Mouse (Mus musculus): ENCODE measurements around the gene Ppp2r5d. TPM values are rescaled to one million over a fixed set of nuclear protein-coding genes. Genes with fewer than 3 reads are reported as not detected.

The Ppp2r5d gene
- polyA plus RNA-seq (2015; fragmentation: Nextera tagmentation; extraction: Ambion mirVana), result 94.0 and 103 TPM in 2 replicates

- WGBS, result 1% methylated on average over 48 of the region's 48 CpGs
- Histone ChIP-seq H3K4me2 (replicated peaks) (peak within 1 kb of the TSS; percentile 89), H3K4me1 (peaks cover 33% of the 10 kb centered on the region)
These were observed at the start of gene Ppp2r5d for GRCm38 (mm10) chr17:46704887-46705835. Gene Ppp2r5d, minus strand, starts transcription at chr17:46705111.

GRCm38 (mm10) chr17:46751794-46752556 lies 47.1 kb upstream of the Ppp2r5d start, which contains the start of gene Cnpy3:
Gene Cnpy3, minus strand, starts transcription at chr17:46752214.
- no peaks in the 10 kb centered on the region for H3K9me3 ChIP-seq
- H3K27me3 ChIP-seq, result no peaks in the 10 kb centered on the region
- H3K4me1 ChIP-seq, result peaks cover 24% of the 10 kb centered on the region
- peaks cover 15% of the 10 kb centered on the region for H3K36me3 ChIP-seq
- peak within 1 kb of the TSS; percentile 75 for H3K4me2 ChIP-seq (replicated peaks)
- peak within 1 kb of the TSS; percentile 69 for H3K4me3 ChIP-seq
- peak within 1 kb of the TSS; percentile 78 for H3K9ac ChIP-seq
- under 1% methylated on average over 55 of the region's 58 CpGs for WGBS
- peak within 1 kb of the TSS; percentile 87 for H3K27ac ChIP-seq
- peak; percentile 99 for ATAC-seq (ENCODE audit: low FRiP score, low read depth)

More at GRCm38 (mm10) chr17:46704887-46705835, at the start of gene Ppp2r5d:
- peak within 1 kb of the TSS; percentile 96 for H3K9ac ChIP-seq
- H3K27ac ChIP-seq, result peak within 1 kb of the TSS; percentile 93
- H3K27me3 ChIP-seq, result no peaks in the 10 kb centered on the region
- no peaks in the 10 kb centered on the region for H3K9me3 ChIP-seq
- peak; percentile 97 for ATAC-seq (ENCODE audit: low FRiP score, low read depth)
- H3K4me3 ChIP-seq, result peak within 1 kb of the TSS; percentile 90
- H3K36me3 ChIP-seq, result 0 out of 2 replicates have a peak, but pooled peaks cover 7% of the 10 kb centered on the region

GRCm38 (mm10) chr17:46751056-46751793 lies 46.3 kb upstream of the Ppp2r5d start:
- 13% methylated on average over 16 of the region's 16 CpGs for WGBS
- H3K4me3 ChIP-seq, result peak overlapping the region; percentile 69
- peaks cover 17% of the 10 kb centered on the region for H3K4me1 ChIP-seq
- H3K27me3 ChIP-seq, result no peaks in the 10 kb centered on the region
- H3K36me3 ChIP-seq, result peaks cover 23% of the 10 kb centered on the region
- peak overlapping the region; percentile 78 for H3K9ac ChIP-seq
- peak overlapping the region; percentile 75 for H3K4me2 ChIP-seq (replicated peaks)
- H3K9me3 ChIP-seq, result no peaks in the 10 kb centered on the region
- no peak; the same call in 1 of the 2 replicates for ATAC-seq (ENCODE audit: low FRiP score, low read depth)
- peak overlapping the region; percentile 87 for H3K27ac ChIP-seq

- peaks cover 17% of the 10 kb centered on the region for H3K4me1 ChIP-seq
- H3K4me2 ChIP-seq (replicated peaks), result peak overlapping the region; percentile 75
- H3K9me3 ChIP-seq, result no peaks in the 10 kb centered on the region
- H3K4me3 ChIP-seq, result peak overlapping the region; percentile 69
- H3K9ac ChIP-seq, result peak overlapping the region; percentile 78
- peak overlapping the region; percentile 87; the same call in 1 of the 2 replicates for H3K27ac ChIP-seq
- H3K27me3 ChIP-seq, result no peaks in the 10 kb centered on the region
- WGBS, result 80% methylated on average over 4 of the region's 4 CpGs
- H3K36me3 ChIP-seq, result peaks cover 29% of the 10 kb centered on the region
- ATAC-seq (ENCODE audit: low FRiP score, low read depth), result no peak
These were observed 45.7 kb upstream of the Ppp2r5d start for GRCm38 (mm10) chr17:46750580-46750979.

GRCm38 (mm10) chr17:46749282-46749681 lies 44.4 kb upstream of the Ppp2r5d start:
- no peak overlapping the region for H3K4me2 ChIP-seq (replicated peaks)
- WGBS, result 89% methylated on average over 5 of the region's 5 CpGs
- ATAC-seq (ENCODE audit: low FRiP score, low read depth), result no peak
- H3K9ac ChIP-seq, result no peak overlapping the region
- H3K36me3 ChIP-seq, result peaks cover 38% of the 10 kb centered on the region
- H3K4me3 ChIP-seq, result no peak overlapping the region
- H3K9me3 ChIP-seq, result no peaks in the 10 kb centered on the region
- no peak overlapping the region for H3K27ac ChIP-seq
- peaks cover 17% of the 10 kb centered on the region for H3K4me1 ChIP-seq
- no peaks in the 10 kb centered on the region for H3K27me3 ChIP-seq

- no peak for ATAC-seq (ENCODE audit: low FRiP score, low read depth)
- no peak overlapping the region for H3K9ac ChIP-seq
- H3K9me3 ChIP-seq, result no peaks in the 10 kb centered on the region
- no peak overlapping the region for H3K4me3 ChIP-seq
- H3K4me1 ChIP-seq, result peaks cover 16% of the 10 kb centered on the region
- H3K36me3 ChIP-seq, result peaks cover 53% of the 10 kb centered on the region
- no peaks in the 10 kb centered on the region for H3K27me3 ChIP-seq
- H3K4me2 ChIP-seq (replicated peaks), result no peak overlapping the region
- WGBS, result 93% methylated on average over 2 of the region's 2 CpGs
- H3K27ac ChIP-seq, result no peak overlapping the region
These were observed 42.9 kb upstream of the Ppp2r5d start for GRCm38 (mm10) chr17:46747806-46748205.

GRCm38 (mm10) chr17:46747234-46747633 lies 42.3 kb upstream of the Ppp2r5d start:
- H3K27me3 ChIP-seq, result no peaks in the 10 kb centered on the region
- ATAC-seq (ENCODE audit: low FRiP score, low read depth), result no peak
- no peak overlapping the region for H3K4me2 ChIP-seq (replicated peaks)
- no peak overlapping the region for H3K27ac ChIP-seq
- H3K9ac ChIP-seq, result no peak overlapping the region
- no peaks in the 10 kb centered on the region for H3K9me3 ChIP-seq
- H3K4me3 ChIP-seq, result no peak overlapping the region
- H3K4me1 ChIP-seq, result peaks cover 12% of the 10 kb centered on the region
- peaks cover 58% of the 10 kb centered on the region for H3K36me3 ChIP-seq
- WGBS, result 90% methylated on average over 8 of the region's 8 CpGs

GRCm38 (mm10) chr17:46745506-46745905 lies 40.6 kb upstream of the Ppp2r5d start:
- H3K27ac ChIP-seq, result no peak overlapping the region
- no peak overlapping the region for H3K4me2 ChIP-seq (replicated peaks)
- H3K27me3 ChIP-seq, result no peaks in the 10 kb centered on the region
- H3K9me3 ChIP-seq, result no peaks in the 10 kb centered on the region
- peaks cover 70% of the 10 kb centered on the region for H3K36me3 ChIP-seq
- peaks cover 4% of the 10 kb centered on the region for H3K4me1 ChIP-seq
- ATAC-seq (ENCODE audit: low FRiP score, low read depth), result no peak
- 83% methylated on average over 2 of the region's 2 CpGs for WGBS
- H3K9ac ChIP-seq, result no peak overlapping the region
- no peak overlapping the region for H3K4me3 ChIP-seq

GRCm38 (mm10) chr17:46742986-46743385 lies 38.1 kb upstream of the Ppp2r5d start:
- no peak overlapping the region for H3K4me3 ChIP-seq
- H3K4me1 ChIP-seq, result no peaks in the 10 kb centered on the region
- WGBS, result 90% methylated on average over 9 of the region's 9 CpGs
- no peaks in the 10 kb centered on the region for H3K9me3 ChIP-seq
- no peak overlapping the region for H3K4me2 ChIP-seq (replicated peaks)
- H3K27me3 ChIP-seq, result no peaks in the 10 kb centered on the region
- peaks cover 72% of the 10 kb centered on the region for H3K36me3 ChIP-seq
- no peak overlapping the region for H3K27ac ChIP-seq
- no peak overlapping the region for H3K9ac ChIP-seq
- no peak for ATAC-seq (ENCODE audit: low FRiP score, low read depth)

- no peaks in the 10 kb centered on the region for H3K9me3 ChIP-seq
- 90% methylated on average over 6 of the region's 6 CpGs for WGBS
- H3K9ac ChIP-seq, result no peak overlapping the region
- H3K4me2 ChIP-seq (replicated peaks), result no peak overlapping the region
- H3K27ac ChIP-seq, result no peak overlapping the region
- no peak for ATAC-seq (ENCODE audit: low FRiP score, low read depth)
- peaks cover 69% of the 10 kb centered on the region for H3K36me3 ChIP-seq
- no peaks in the 10 kb centered on the region for H3K27me3 ChIP-seq
- no peaks in the 10 kb centered on the region for H3K4me1 ChIP-seq
- H3K4me3 ChIP-seq, result no peak overlapping the region
These were observed 36.4 kb upstream of the Ppp2r5d start for GRCm38 (mm10) chr17:46741305-46741704.

GRCm38 (mm10) chr17:46736160-46736559 lies 31.2 kb upstream of the Ppp2r5d start:
- Histone ChIP-seq H3K36me3 (peaks cover 44% of the 10 kb centered on the region), H3K4me1 (no peaks in the 10 kb centered on the region), H3K9me3 (no peaks in the 10 kb centered on the region), H3K4me2 (replicated peaks) (no peak overlapping the region), H3K9ac (peak overlapping the region; percentile 36; the same call in 1 of the 2 replicates), H3K27ac (no peak overlapping the region), H3K27me3 (no peaks in the 10 kb centered on the region), H3K4me3 (no peak overlapping the region)
- 71% methylated on average over 10 of the region's 10 CpGs for WGBS
- ATAC-seq (ENCODE audit: low FRiP score, low read depth), result no peak
